Mouse (Mus musculus) neural tube, embryonic 11.5 days (tissue): ENCODE results near the gene Snapc4. TPM values are rescaled to one million over a fixed set of nuclear protein-coding genes. Genes with fewer than 3 reads are reported as not detected.
A peak's percentile ranks its signal among the peaks of the same experiment; 100 is the strongest.

ENCODE experiments used
- ATAC-seq: fragments of 200-750 bp; cut with Nextera tagmentation; 2 replicates; pipeline ENCODE4 v1.8.0; 2017; ENCODE audit warnings: moderate number of reproducible peaks, mild to moderate bottlenecking, moderate TSS enrichment, moderate library complexity; ENCODE audit not compliant: insufficient read depth, low FRiP score, low TSS enrichment
- DNase-seq: peaks from one replicate; pipeline ENCODE4 v3.0.0-alpha.2; 2015; ENCODE audit warnings: low spot score
- H3K27ac ChIP-seq: fragments of 300-500 bp; sonication (generic); 2 replicates; pipeline ENCODE4 v1.5.1; 2014; ENCODE audit warnings: low read depth, mild to moderate bottlenecking, low read length
- H3K27me3 ChIP-seq: fragments of 300-500 bp; sonication (generic); 2 replicates; pipeline ENCODE4 v1.6.1; 2014; ENCODE audit warnings: mild to moderate bottlenecking, low read length, mixed read lengths; ENCODE audit not compliant: control insufficient read depth, insufficient read depth
- H3K36me3 ChIP-seq: fragments of 300-500 bp; sonication (generic); 2 replicates; pipeline ENCODE4 v1.6.1; 2014; ENCODE audit warnings: mild to moderate bottlenecking, low read length, moderate library complexity, mixed read lengths; ENCODE audit not compliant: control insufficient read depth, insufficient read depth
- H3K4me1 ChIP-seq: fragments of 300-500 bp; sonication (generic); 2 replicates; pipeline ENCODE4 v1.6.1; 2014; ENCODE audit warnings: low read length, mixed read lengths; ENCODE audit not compliant: control insufficient read depth, insufficient read depth
- H3K4me2 ChIP-seq: fragments of 300-500 bp; sonication (generic); 2 replicates; pipeline ENCODE4 v1.6.1; 2014; ENCODE audit warnings: low read depth, mild to moderate bottlenecking, moderate library complexity
- H3K4me3 ChIP-seq: fragments of 300-500 bp; sonication (generic); 2 replicates; pipeline ENCODE4 v1.5.1; 2014; ENCODE audit warnings: low read depth, low read length
- H3K9ac ChIP-seq: fragments of 300-500 bp; sonication (generic); 2 replicates; pipeline ENCODE4 v1.6.1; 2014; ENCODE audit warnings: mild to moderate bottlenecking, low read length
- H3K9me3 ChIP-seq: fragments of 300-500 bp; sonication (generic); 2 replicates; pipeline ENCODE4 v1.6.1; 2016; ENCODE audit warnings: low read length; ENCODE audit not compliant: control insufficient read depth
- WGBS: fragments of 180-500 bp; shearing (Covaris S2); extraction: QIAGEN DNeasy Blood & Tissue Kit; methylation state at CpG from one replicate; pipeline ENCODE4 v1.1.7; 2014; 5-methylcytosine and 5-hydroxymethylcytosine counted together
- polyA plus RNA-seq: library from polyadenylated mRNA; unstranded; fragments of >200 nt; fragmentation: Nextera tagmentation; extraction: Ambion mirVana; gene quantifications from 2 replicates; pipeline ENCODE4 v1.2.1, GENCODE M21; 2014

Snapc4 gene
- polyA plus RNA-seq: 26.5 and 26.9 TPM in 2 replicates

GRCm38 (mm10) chr2:26380131-26380771 is at the start of gene Snapc4:
TSS of gene Snapc4 (minus strand) at chr2:26380653.
- Histone ChIP-seq H3K9me3 (no peaks in the 10 kb centered on the region), H3K27me3 (no peaks in the 10 kb centered on the region), H3K4me3 (peak within 1 kb of the TSS; percentile 80), H3K27ac (no peak within 1 kb of the TSS), H3K4me2 (peak within 1 kb of the TSS; percentile 62), H3K9ac (peak within 1 kb of the TSS; percentile 68), H3K4me1 (no peaks in the 10 kb centered on the region), H3K36me3 (peaks cover 31% of the 10 kb centered on the region)
- under 1% methylated on average over 38 of the region's 38 CpGs for WGBS
- DNase-seq (peak; percentile 87), ATAC-seq (peak; percentile 89)

GRCm38 (mm10) chr2:26429851-26430250 is 49.4 kb upstream of the Snapc4 start:
- Histone ChIP-seq H3K27me3 (no peaks in the 10 kb centered on the region), H3K4me3 (no peak overlapping the region), H3K4me1 (no peaks in the 10 kb centered on the region), H3K36me3 (peaks cover 16% of the 10 kb centered on the region), H3K9me3 (no peaks in the 10 kb centered on the region), H3K27ac (no peak overlapping the region), H3K9ac (no peak overlapping the region), H3K4me2 (no peak overlapping the region)
- ATAC-seq: no peak
- WGBS: 92% methylated on average over 5 of the region's 5 CpGs
- no peak for DNase-seq

- Histone ChIP-seq H3K27ac (no peak overlapping the region), H3K4me2 (no peak overlapping the region), H3K4me3 (no peak overlapping the region), H3K36me3 (peaks cover 22% of the 10 kb centered on the region), H3K4me1 (no peaks in the 10 kb centered on the region), H3K9ac (no peak overlapping the region), H3K9me3 (no peaks in the 10 kb centered on the region), H3K27me3 (no peaks in the 10 kb centered on the region)
- 97% methylated on average over 2 of the region's 2 CpGs for WGBS
- ATAC-seq (no peak), DNase-seq (no peak)
Observed at GRCm38 (mm10) chr2:26424541-26424940, 44.1 kb upstream of the Snapc4 start.

- no peak overlapping the region for H3K27ac ChIP-seq
- WGBS: 100% methylated on average over 1 of the region's 1 CpGs
- no peak overlapping the region for H3K4me2 ChIP-seq
- H3K9ac ChIP-seq: no peak overlapping the region
- no peak for ATAC-seq
- H3K27me3 ChIP-seq: no peaks in the 10 kb centered on the region
- DNase-seq: peak; percentile 9
- no peak overlapping the region for H3K4me3 ChIP-seq
- H3K36me3 ChIP-seq: peaks cover 22% of the 10 kb centered on the region
- no peaks in the 10 kb centered on the region for H3K9me3 ChIP-seq
- H3K4me1 ChIP-seq: no peaks in the 10 kb centered on the region
Observed at GRCm38 (mm10) chr2:26423086-26423485, 42.6 kb upstream of the Snapc4 start.

- Histone ChIP-seq H3K4me2 (no peak overlapping the region), H3K9me3 (no peaks in the 10 kb centered on the region), H3K4me1 (no peaks in the 10 kb centered on the region), H3K4me3 (no peak overlapping the region), H3K27ac (no peak overlapping the region), H3K36me3 (peaks cover 26% of the 10 kb centered on the region), H3K9ac (no peak overlapping the region), H3K27me3 (no peaks in the 10 kb centered on the region)
- DNase-seq: peak; percentile 8
- 93% methylated on average over 2 of the region's 2 CpGs for WGBS
- ATAC-seq: no peak
Observed at GRCm38 (mm10) chr2:26421969-26422368, 41.5 kb upstream of the Snapc4 start.

- no peak for ATAC-seq
- no peaks in the 10 kb centered on the region for H3K4me1 ChIP-seq
Observed at GRCm38 (mm10) chr2:26418120-26418519, 37.7 kb upstream of the Snapc4 start.

GRCm38 (mm10) chr2:26417066-26417465 is 36.6 kb upstream of the Snapc4 start:
- no peak for DNase-seq
- H3K4me3 ChIP-seq: no peak overlapping the region
- H3K36me3 ChIP-seq: peaks cover 20% of the 10 kb centered on the region
- no peak overlapping the region for H3K9ac ChIP-seq
- H3K9me3 ChIP-seq: no peaks in the 10 kb centered on the region
- H3K4me1 ChIP-seq: no peaks in the 10 kb centered on the region
- no peak overlapping the region for H3K4me2 ChIP-seq
- H3K27ac ChIP-seq: no peak overlapping the region
- H3K27me3 ChIP-seq: no peaks in the 10 kb centered on the region
- ATAC-seq: no peak

More at GRCm38 (mm10) chr2:26418120-26418519, 37.7 kb upstream of the Snapc4 start:
- Histone ChIP-seq H3K9me3 (no peaks in the 10 kb centered on the region), H3K4me2 (no peak overlapping the region), H3K27me3 (no peaks in the 10 kb centered on the region), H3K27ac (no peak overlapping the region), H3K36me3 (peaks cover 19% of the 10 kb centered on the region), H3K4me3 (no peak overlapping the region), H3K9ac (no peak overlapping the region)
- DNase-seq: no peak
- 94% methylated on average over 1 of the region's 1 CpGs for WGBS

- Histone ChIP-seq H3K4me3 (no peak overlapping the region), H3K9me3 (no peaks in the 10 kb centered on the region), H3K27ac (no peak overlapping the region), H3K36me3 (peaks cover 16% of the 10 kb centered on the region; the same call in 1 of the 2 replicates), H3K4me1 (peaks cover 9% of the 10 kb centered on the region), H3K9ac (no peak overlapping the region), H3K27me3 (no peaks in the 10 kb centered on the region), H3K4me2 (no peak overlapping the region)
- WGBS: 90% methylated on average over 4 of the region's 5 CpGs
- ATAC-seq (no peak), DNase-seq (no peak)
Observed at GRCm38 (mm10) chr2:26410931-26411411, 30.5 kb upstream of the Snapc4 start.

- H3K4me1 ChIP-seq: peaks cover 13% of the 10 kb centered on the region
- H3K27ac ChIP-seq: no peak overlapping the region
- ATAC-seq (no peak), DNase-seq (no peak)
- 71% methylated on average over 5 of the region's 5 CpGs for WGBS
- no peak overlapping the region for H3K4me3 ChIP-seq
- no peak overlapping the region for H3K9ac ChIP-seq
- H3K9me3 ChIP-seq: no peaks in the 10 kb centered on the region
- no peak overlapping the region for H3K4me2 ChIP-seq
- H3K36me3 ChIP-seq: peaks cover 11% of the 10 kb centered on the region; the same call in 1 of the 2 replicates
- H3K27me3 ChIP-seq: no peaks in the 10 kb centered on the region
Observed at GRCm38 (mm10) chr2:26410091-26410490, 29.6 kb upstream of the Snapc4 start.
